Mouse (Mus musculus) heart, postnatal 0 days (tissue): Measurements from ENCODE around the gene Dohh. TPM values are rescaled to one million over a fixed set of nuclear protein-coding genes. Genes with fewer than 3 reads are reported as not detected.
A peak's percentile ranks its signal among the peaks of the same experiment; 100 is the strongest.

Experiments used
- ATAC-seq: fragments of 200-750 bp; cut with Nextera tagmentation; 2 replicates; pipeline ENCODE4 v1.8.0; 2017; ENCODE audit warnings: low read depth, moderate number of reproducible peaks, moderate library complexity; ENCODE audit not compliant: insufficient read depth
- DNase-seq: peaks from one replicate; pipeline ENCODE4 v3.0.0-alpha.2; 2016; ENCODE audit warnings: low spot score
- H3K27ac ChIP-seq: fragments of 300-500 bp; sonication (generic); 2 replicates; pipeline ENCODE4 v1.5.1; 2014; ENCODE audit warnings: low read depth, mild to moderate bottlenecking
- H3K27me3 ChIP-seq: fragments of 300-500 bp; sonication (generic); 2 replicates; pipeline ENCODE4 v1.6.1; 2014; ENCODE audit warnings: low read length, mixed read lengths; ENCODE audit not compliant: control insufficient read depth, insufficient read depth
- H3K36me3 ChIP-seq: fragments of 300-500 bp; sonication (generic); replicated peaks from 2 replicates; pipeline ENCODE4 v1.6.1; 2014; ENCODE audit warnings: low read length, mixed read lengths; ENCODE audit not compliant: control insufficient read depth, insufficient read depth
- H3K4me1 ChIP-seq: fragments of 300-500 bp; sonication (generic); 2 replicates; pipeline ENCODE4 v1.6.1; 2014; ENCODE audit warnings: antibody characterized with exemption; ENCODE audit not compliant: control insufficient read depth, insufficient read depth
- H3K4me2 ChIP-seq: fragments of 300-500 bp; sonication (generic); 2 replicates; pipeline ENCODE4 v1.6.1; 2014; ENCODE audit warnings: low read depth, mild to moderate bottlenecking, low read length, moderate library complexity
- H3K4me3 ChIP-seq: fragments of 300-500 bp; sonication (generic); 2 replicates; pipeline ENCODE4 v1.5.1; 2014; ENCODE audit warnings: low read depth, low read length
- H3K9ac ChIP-seq: fragments of 300-500 bp; sonication (generic); replicated peaks from 2 replicates; pipeline ENCODE4 v1.6.1; 2014; ENCODE audit warnings: low read depth, low read length, mixed read lengths
- H3K9me3 ChIP-seq: fragments of 300-500 bp; sonication (generic); replicated peaks from 2 replicates; pipeline ENCODE4 v1.6.1; 2016; ENCODE audit warnings: low read length; ENCODE audit not compliant: control insufficient read depth
- CTCF ChIP-seq: IDR thresholded peaks from 2 replicates; pipeline ENCODE4 v1.5.1; 2016; ENCODE audit warnings: antibody characterized with exemption, control low read depth, low read depth
- EP300 ChIP-seq: IDR thresholded peaks from 2 replicates; pipeline ENCODE4 v1.6.1; 2016; ENCODE audit warnings: antibody characterized with exemption, low read depth
- WGBS: fragments of 180-500 bp; shearing (Covaris S2); extraction: QIAGEN DNeasy Blood & Tissue Kit; methylation state at CpG from one replicate; pipeline ENCODE4 v1.1.7; 2014; 5-methylcytosine and 5-hydroxymethylcytosine counted together
- polyA plus RNA-seq: library from polyadenylated mRNA; unstranded; fragments of >200 nt; fragmentation: Nextera tagmentation; extraction: Ambion mirVana; gene quantifications from 2 replicates; pipeline ENCODE4 v1.2.1, GENCODE M21; 2015
- total RNA-seq: library from RNA; depleted of rRNA; stranded (reverse); fragments of >200 nt; gene quantifications from 2 replicates; pipeline ENCODE4 v1.2.3, GENCODE M21; 2014; ENCODE audit warnings: low replicate concordance

The Dohh gene
- total and polyA plus RNA-seq, 2 experiments from 2014 or later: 75.2 to 123 TPM

GRCm38 (mm10) chr10:81419111-81419928 lies 35.1 kb downstream of the Dohh start:
- WGBS: 93% methylated on average over 10 of the region's 10 CpGs
- Histone ChIP-seq H3K27me3 (no peaks in the 10 kb centered on the region), H3K4me3 (no peak overlapping the region), H3K36me3 (peaks cover 17% of the 10 kb centered on the region), H3K9me3 (no peaks in the 10 kb centered on the region), H3K4me2 (no peak overlapping the region), H3K4me1 (peaks cover 60% of the 10 kb centered on the region), H3K9ac (no peak overlapping the region), H3K27ac (no peak overlapping the region)
- no peak for DNase-seq
- TF ChIP-seq EP300 (no peak), CTCF (no peak)
- ATAC-seq: no peak

GRCm38 (mm10) chr10:81420191-81420767 lies 36.1 kb downstream of the Dohh start:
- 89% methylated on average over 40 of the region's 40 CpGs for WGBS
- H3K4me3 ChIP-seq: no peak overlapping the region
- no peak for TF ChIP-seq EP300
- TF ChIP-seq CTCF: no peak
- no peak for DNase-seq
- ATAC-seq: no peak
- peaks cover 17% of the 10 kb centered on the region for H3K36me3 ChIP-seq
- no peak overlapping the region for H3K9ac ChIP-seq
- no peak overlapping the region for H3K27ac ChIP-seq
- no peak overlapping the region for H3K4me2 ChIP-seq
- H3K9me3 ChIP-seq: no peaks in the 10 kb centered on the region
- no peaks in the 10 kb centered on the region for H3K27me3 ChIP-seq
- peaks cover 58% of the 10 kb centered on the region for H3K4me1 ChIP-seq

- WGBS: 73% methylated on average over 4 of the region's 4 CpGs
Measured at GRCm38 (mm10) chr10:81421041-81421796, 37.0 kb downstream of the Dohh start.

GRCm38 (mm10) chr10:81421797-81422100 lies 37.5 kb downstream of the Dohh start:
- Histone ChIP-seq H3K27me3 (no peaks in the 10 kb centered on the region), H3K36me3 (peaks cover 17% of the 10 kb centered on the region), H3K4me1 (peaks cover 50% of the 10 kb centered on the region), H3K9me3 (no peaks in the 10 kb centered on the region), H3K4me2 (no peak overlapping the region), H3K9ac (no peak overlapping the region), H3K27ac (no peak overlapping the region), H3K4me3 (no peak overlapping the region)
- 70% methylated on average over 5 of the region's 5 CpGs for WGBS
- TF ChIP-seq EP300 (no peak), CTCF (no peak)
- DNase-seq: no peak
- no peak for ATAC-seq

More at GRCm38 (mm10) chr10:81421041-81421796, 37.0 kb downstream of the Dohh start:
- Histone ChIP-seq H3K27me3 (no peaks in the 10 kb centered on the region), H3K4me1 (peaks cover 56% of the 10 kb centered on the region), H3K9me3 (no peaks in the 10 kb centered on the region), H3K4me3 (no peak overlapping the region), H3K9ac (no peak overlapping the region), H3K36me3 (peaks cover 17% of the 10 kb centered on the region), H3K27ac (peak overlapping the region; percentile 22; the same call in 1 of the 2 replicates), H3K4me2 (no peak overlapping the region)
- no peak for DNase-seq
- ATAC-seq: no peak
- TF ChIP-seq EP300 (no peak), CTCF (no peak)

- peaks cover 47% of the 10 kb centered on the region for H3K4me1 ChIP-seq
Measured at GRCm38 (mm10) chr10:81422191-81422590, 38.0 kb downstream of the Dohh start.

More at GRCm38 (mm10) chr10:81422191-81422590, 38.0 kb downstream of the Dohh start:
- Histone ChIP-seq H3K4me3 (no peak overlapping the region), H3K27me3 (no peaks in the 10 kb centered on the region), H3K27ac (no peak overlapping the region), H3K9ac (no peak overlapping the region), H3K4me2 (no peak overlapping the region), H3K36me3 (peaks cover 17% of the 10 kb centered on the region), H3K9me3 (no peaks in the 10 kb centered on the region)
- ATAC-seq (no peak), DNase-seq (no peak)
- WGBS: 78% methylated on average over 6 of the region's 6 CpGs
- TF ChIP-seq EP300 (no peak), CTCF (no peak)
